Mouse (Mus musculus): Measurements from ENCODE around the gene Lamc1.

The Lamc1 gene

GRCm38 (mm10) chr1:153252540-153253210, 79.9 kb downstream of the Lamc1 start:
- DNase-seq: no peak

- no peak for DNase-seq
These were observed 80.9 kb downstream of the Lamc1 start for GRCm38 (mm10) chr1:153251590-153252206.

GRCm38 (mm10) chr1:153241346-153241745, 91.2 kb downstream of the Lamc1 start:
- no peak for DNase-seq

GRCm38 (mm10) chr1:153235576-153235975, 97.0 kb downstream of the Lamc1 start:
- DNase-seq: no peak

GRCm38 (mm10) chr1:153231681-153232080, 100.9 kb downstream of the Lamc1 start:
- DNase-seq: no peak

GRCm38 (mm10) chr1:153227916-153228315, 104.7 kb downstream of the Lamc1 start:
- no peak for DNase-seq

- DNase-seq: no peak
These were observed 105.5 kb downstream of the Lamc1 start for GRCm38 (mm10) chr1:153227096-153227495.

GRCm38 (mm10) chr1:153225786-153226725, 106.5 kb downstream of the Lamc1 start:
- no peak for DNase-seq

GRCm38 (mm10) chr1:153224331-153224730, 108.3 kb downstream of the Lamc1 start:
- DNase-seq: no peak

- DNase-seq: no peak
These were observed 113.2 kb downstream of the Lamc1 start for GRCm38 (mm10) chr1:153219376-153219775.

GRCm38 (mm10) chr1:153216516-153216915, 116.1 kb downstream of the Lamc1 start:
- no peak for DNase-seq

GRCm38 (mm10) chr1:153215676-153216075, 116.9 kb downstream of the Lamc1 start:
- DNase-seq: no peak

- no peak for DNase-seq
These were observed 121.6 kb downstream of the Lamc1 start for GRCm38 (mm10) chr1:153210992-153211391.

GRCm38 (mm10) chr1:153210198-153210597, 122.4 kb downstream of the Lamc1 start:
- no peak for DNase-seq

GRCm38 (mm10) chr1:153202195-153202594, 130.4 kb downstream of the Lamc1 start:
- no peak for DNase-seq

- DNase-seq: no peak
These were observed 131.1 kb downstream of the Lamc1 start for GRCm38 (mm10) chr1:153201448-153201847.

- DNase-seq: no peak
These were observed 135.2 kb downstream of the Lamc1 start for GRCm38 (mm10) chr1:153197316-153197850.

GRCm38 (mm10) chr1:153192945-153193344, 139.6 kb downstream of the Lamc1 start:
- DNase-seq: no peak

- no peak for DNase-seq
These were observed 140.2 kb downstream of the Lamc1 start for GRCm38 (mm10) chr1:153192379-153192778.

GRCm38 (mm10) chr1:153191943-153192329, 140.7 kb downstream of the Lamc1 start:
- no peak for DNase-seq

- no peak for DNase-seq
These were observed 141.2 kb downstream of the Lamc1 start for GRCm38 (mm10) chr1:153191237-153191942.

- DNase-seq: no peak
These were observed 144.5 kb downstream of the Lamc1 start for GRCm38 (mm10) chr1:153188081-153188480.

Data from spleen, adult 18-20 months (tissue).